Mouse (Mus musculus) hindbrain, postnatal 0 days (tissue): ENCODE results near the gene Crtam. TPM values are rescaled to one million over a fixed set of nuclear protein-coding genes. Genes with fewer than 3 reads are reported as not detected.

Source experiments
- ATAC-seq: fragments of 200-750 bp; cut with Nextera tagmentation; 2 replicates; pipeline ENCODE4 v1.8.0; 2017; ENCODE audit warnings: mild to moderate bottlenecking, moderate TSS enrichment, moderate library complexity
- DNase-seq: peaks from one replicate; pipeline ENCODE4 v3.0.0-alpha.2; 2015; ENCODE audit warnings: low spot score
- H3K27ac ChIP-seq: fragments of 300-500 bp; sonication (generic); 2 replicates; pipeline ENCODE4 v1.5.1; 2014; ENCODE audit warnings: mild to moderate bottlenecking
- H3K27me3 ChIP-seq: fragments of 300-500 bp; sonication (generic); 2 replicates; pipeline ENCODE4 v1.6.1; 2014; ENCODE audit warnings: low read length, mixed read lengths; ENCODE audit not compliant: insufficient read depth
- H3K36me3 ChIP-seq: fragments of 300-500 bp; sonication (generic); 2 replicates; pipeline ENCODE4 v1.6.1; 2014; ENCODE audit warnings: low read length, mixed read lengths; ENCODE audit not compliant: insufficient read depth
- H3K4me1 ChIP-seq: fragments of 300-500 bp; sonication (generic); 2 replicates; pipeline ENCODE4 v1.6.1; 2014; ENCODE audit warnings: antibody characterized with exemption, low read length, mixed read lengths; ENCODE audit not compliant: insufficient read depth
- H3K4me2 ChIP-seq: fragments of 300-500 bp; sonication (generic); 2 replicates; pipeline ENCODE4 v1.6.1; 2014; ENCODE audit warnings: low read depth, mild to moderate bottlenecking, low read length, moderate library complexity, mixed read lengths
- H3K4me3 ChIP-seq: fragments of 300-500 bp; sonication (generic); 2 replicates; pipeline ENCODE4 v1.5.1; 2014; ENCODE audit warnings: low read length
- H3K9ac ChIP-seq: fragments of 300-500 bp; sonication (generic); replicated peaks from 2 replicates; pipeline ENCODE4 v1.6.1; 2014; ENCODE audit warnings: mild to moderate bottlenecking, low read length, moderate library complexity, mixed read lengths
- H3K9me3 ChIP-seq: fragments of 300-500 bp; sonication (generic); 2 replicates; pipeline ENCODE4 v1.6.1; 2016; ENCODE audit warnings: low read length, mixed read lengths
- CTCF ChIP-seq: IDR thresholded peaks from 2 replicates; pipeline ENCODE4 v1.5.1; 2016; ENCODE audit warnings: antibody characterized with exemption, control low read depth, low read depth
- WGBS: fragments of 180-500 bp; shearing (Covaris S2); extraction: QIAGEN DNeasy Blood & Tissue Kit; methylation state at CpG from one replicate; pipeline ENCODE4 v1.1.7; 2014; 5-methylcytosine and 5-hydroxymethylcytosine counted together
- polyA plus RNA-seq: library from polyadenylated mRNA; unstranded; fragments of >200 nt; fragmentation: Nextera tagmentation; extraction: Ambion mirVana; gene quantifications from 2 replicates; pipeline ENCODE4 v1.2.1, GENCODE M21; 2015
- total RNA-seq: library from RNA; depleted of rRNA; stranded (reverse); fragments of >200 nt; gene quantifications from 2 replicates; pipeline ENCODE4 v1.2.3, GENCODE M21; 2014

The Crtam gene
- total and polyA plus RNA-seq, 2 experiments from 2014 or later: 0.21 to 0.42 TPM

- ATAC-seq: peak; percentile 79
- Histone ChIP-seq H3K9me3 (no peaks in the 10 kb centered on the region), H3K9ac (no peak overlapping the region), H3K27me3 (no peaks in the 10 kb centered on the region), H3K36me3 (no peaks in the 10 kb centered on the region), H3K4me2 (no peak overlapping the region), H3K4me1 (no peaks in the 10 kb centered on the region), H3K4me3 (no peak overlapping the region), H3K27ac (0 out of 2 replicates have a peak overlapping the region, but pooled peaks have one; percentile 2)
- peak; percentile 89 for DNase-seq
- peak; percentile 74 for TF ChIP-seq CTCF
- WGBS: 37% methylated on average over 4 of the region's 4 CpGs
Measured at GRCm38 (mm10) chr9:40989940-40990588, 14.4 kb downstream of the Crtam start.

GRCm38 (mm10) chr9:40984313-40984712 lies 20.1 kb downstream of the Crtam start:
- 73% methylated on average over 3 of the region's 3 CpGs for WGBS
- H3K4me3 ChIP-seq: no peak overlapping the region
- H3K9ac ChIP-seq: no peak overlapping the region
- H3K4me1 ChIP-seq: no peaks in the 10 kb centered on the region
- no peak overlapping the region for H3K4me2 ChIP-seq
- H3K9me3 ChIP-seq: no peaks in the 10 kb centered on the region
- no peak for TF ChIP-seq CTCF
- DNase-seq (no peak), ATAC-seq (no peak)
- no peaks in the 10 kb centered on the region for H3K36me3 ChIP-seq
- no peaks in the 10 kb centered on the region for H3K27me3 ChIP-seq
- no peak overlapping the region for H3K27ac ChIP-seq

GRCm38 (mm10) chr9:40983758-40984157 lies 20.7 kb downstream of the Crtam start:
- ATAC-seq (no peak), DNase-seq (no peak)
- no peak overlapping the region for H3K4me3 ChIP-seq
- H3K27ac ChIP-seq: no peak overlapping the region
- WGBS: 93% methylated on average over 3 of the region's 3 CpGs
- H3K9me3 ChIP-seq: no peaks in the 10 kb centered on the region
- no peaks in the 10 kb centered on the region for H3K36me3 ChIP-seq
- H3K4me1 ChIP-seq: no peaks in the 10 kb centered on the region
- no peaks in the 10 kb centered on the region for H3K27me3 ChIP-seq
- no peak overlapping the region for H3K9ac ChIP-seq
- no peak for TF ChIP-seq CTCF
- no peak overlapping the region for H3K4me2 ChIP-seq

GRCm38 (mm10) chr9:40982480-40982879 lies 21.9 kb downstream of the Crtam start:
- TF ChIP-seq CTCF: peak; percentile 83
- Histone ChIP-seq H3K9ac (no peak overlapping the region), H3K4me1 (no peaks in the 10 kb centered on the region), H3K27ac (no peak overlapping the region), H3K9me3 (no peaks in the 10 kb centered on the region), H3K36me3 (no peaks in the 10 kb centered on the region), H3K4me2 (0 out of 2 replicates have a peak overlapping the region, but pooled peaks have one; percentile 8), H3K4me3 (no peak overlapping the region), H3K27me3 (no peaks in the 10 kb centered on the region)
- WGBS: 36% methylated on average over 6 of the region's 6 CpGs
- no peak for ATAC-seq
- DNase-seq: peak; percentile 78

GRCm38 (mm10) chr9:40974042-40974801 lies 30.2 kb downstream of the Crtam start:
- H3K9me3 ChIP-seq: no peaks in the 10 kb centered on the region
- 82% methylated on average over 11 of the region's 11 CpGs for WGBS
- no peak overlapping the region for H3K9ac ChIP-seq
- no peak overlapping the region for H3K27ac ChIP-seq
- no peaks in the 10 kb centered on the region for H3K27me3 ChIP-seq
- no peak for ATAC-seq
- DNase-seq: no peak
- no peaks in the 10 kb centered on the region for H3K36me3 ChIP-seq
- H3K4me1 ChIP-seq: no peaks in the 10 kb centered on the region
- H3K4me3 ChIP-seq: no peak overlapping the region
- H3K4me2 ChIP-seq: no peak overlapping the region
- TF ChIP-seq CTCF: no peak

- no peaks in the 10 kb centered on the region for H3K9me3 ChIP-seq
- peak overlapping the region; percentile 57 for H3K4me3 ChIP-seq
- H3K27me3 ChIP-seq: no peaks in the 10 kb centered on the region; the same call in 1 of the 2 replicates
- DNase-seq (no peak), ATAC-seq (no peak)
- WGBS: 8% methylated on average over 7 of the region's 7 CpGs
- H3K36me3 ChIP-seq: no peaks in the 10 kb centered on the region
- no peak for TF ChIP-seq CTCF
- H3K27ac ChIP-seq: 0 out of 2 replicates have a peak overlapping the region, but pooled peaks have one; percentile 54
- peak overlapping the region; percentile 97 for H3K4me2 ChIP-seq
- H3K4me1 ChIP-seq: 0 out of 2 replicates have a peak, but pooled peaks cover 2% of the 10 kb centered on the region
- H3K9ac ChIP-seq: peak overlapping the region; percentile 70
Measured at GRCm38 (mm10) chr9:40964418-40964714, 40.1 kb downstream of the Crtam start.
